Mouse (Mus musculus): ENCODE results near the gene Pdlim1.
"Not testable (repeated sequence)": the region's sequence is repeated elsewhere in the genome, so short reads cannot be mapped to it uniquely, and the experiment has no call there.

Gene Pdlim1

DNA sequence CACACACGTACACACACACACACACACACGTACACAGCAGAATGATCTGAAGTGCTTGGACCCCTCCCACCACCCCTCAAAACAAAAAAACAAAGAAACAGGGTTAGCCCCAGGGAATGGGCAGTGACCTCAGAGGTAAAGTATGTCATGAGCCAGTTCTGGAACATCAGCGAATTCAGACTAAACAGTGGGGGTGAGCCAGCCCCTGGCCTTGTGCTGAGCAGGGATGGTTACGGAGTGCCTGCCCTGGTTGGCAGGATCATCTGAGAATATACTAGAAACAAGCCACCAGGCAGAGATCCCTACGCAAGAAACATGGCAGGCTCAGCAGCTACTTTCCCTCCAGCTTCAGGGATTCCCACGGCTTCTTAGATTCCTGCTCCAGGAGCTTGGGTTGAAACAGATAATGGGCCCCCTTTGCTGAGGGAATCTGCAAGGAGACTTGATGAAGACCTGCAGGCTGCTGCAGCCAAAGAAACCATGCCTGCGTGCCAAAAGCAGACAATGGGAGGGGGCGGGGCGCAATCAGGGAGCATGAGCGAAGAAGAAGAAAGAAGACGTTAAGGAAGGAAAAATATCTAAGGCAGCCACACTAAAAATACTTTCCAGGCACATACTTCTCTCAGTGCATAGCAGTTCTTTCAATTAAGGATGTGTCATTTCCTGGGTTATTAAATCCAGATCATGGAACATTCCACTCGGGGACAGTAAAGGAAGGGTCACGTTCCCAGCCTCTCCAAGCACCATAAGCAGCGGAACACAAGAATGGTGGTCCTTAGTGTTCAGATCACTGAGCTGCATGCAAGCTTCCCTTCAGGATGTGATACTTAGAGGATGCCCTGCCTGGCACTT, 30.6 kb downstream of the Pdlim1 start:
- CTCF ChIA-PET = no interaction called here

DNA sequence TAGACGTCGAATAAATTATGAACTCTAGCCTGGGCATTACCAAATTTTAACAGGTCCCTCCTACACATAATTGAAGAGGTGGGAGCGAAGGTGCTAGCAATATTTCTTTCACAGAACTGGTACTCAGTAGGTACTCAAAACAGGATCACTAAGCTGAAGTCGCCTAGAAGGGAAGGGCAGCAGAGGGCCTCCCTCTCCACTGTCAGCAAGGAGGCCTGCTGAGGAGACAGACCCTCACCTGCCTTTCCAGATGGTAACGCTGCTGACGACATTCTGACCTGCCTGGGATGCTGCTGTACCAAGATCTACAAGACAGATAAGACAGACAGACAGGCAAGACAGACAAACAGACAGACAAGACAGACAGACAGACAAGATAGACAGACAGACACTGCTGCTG, 31.3 kb downstream of the Pdlim1 start:
- CTCF ChIA-PET = no interaction called here

GRCm38 (mm10) chr19:40238175-40238850, 33.3 kb downstream of the Pdlim1 start:
- CTCF ChIA-PET = interaction anchor here (0.5 to 0.8 kb wide), 2 partner anchors 12 to 93 kb away, joined by 3 to 4 read pairs; no protein-coding TSS in a partner anchor

DNA sequence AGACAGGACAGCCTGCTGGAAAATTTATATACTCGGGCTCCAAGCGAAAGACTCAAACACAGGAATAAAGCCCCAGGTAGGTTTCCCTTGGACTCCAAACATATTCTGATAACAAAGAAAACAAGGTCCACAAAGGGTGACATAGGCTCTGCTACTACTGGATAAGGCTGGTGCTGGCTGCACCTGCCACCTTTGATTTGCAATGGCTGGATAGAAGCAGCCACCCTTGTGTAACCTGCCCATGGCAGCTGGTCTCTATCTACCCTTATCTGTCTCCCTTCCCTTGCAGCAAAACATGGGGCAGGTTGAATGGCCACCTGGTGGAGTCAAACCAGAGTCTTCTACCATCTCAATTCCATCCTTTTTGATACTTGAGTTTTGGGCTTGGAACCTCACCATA, 39.1 kb downstream of the Pdlim1 start:
- CTCF ChIA-PET = no interaction called here

- CTCF ChIA-PET = no interaction called here
Observed at GRCm38 (mm10) chr19:40231825-40232541, 39.7 kb downstream of the Pdlim1 start.

DNA sequence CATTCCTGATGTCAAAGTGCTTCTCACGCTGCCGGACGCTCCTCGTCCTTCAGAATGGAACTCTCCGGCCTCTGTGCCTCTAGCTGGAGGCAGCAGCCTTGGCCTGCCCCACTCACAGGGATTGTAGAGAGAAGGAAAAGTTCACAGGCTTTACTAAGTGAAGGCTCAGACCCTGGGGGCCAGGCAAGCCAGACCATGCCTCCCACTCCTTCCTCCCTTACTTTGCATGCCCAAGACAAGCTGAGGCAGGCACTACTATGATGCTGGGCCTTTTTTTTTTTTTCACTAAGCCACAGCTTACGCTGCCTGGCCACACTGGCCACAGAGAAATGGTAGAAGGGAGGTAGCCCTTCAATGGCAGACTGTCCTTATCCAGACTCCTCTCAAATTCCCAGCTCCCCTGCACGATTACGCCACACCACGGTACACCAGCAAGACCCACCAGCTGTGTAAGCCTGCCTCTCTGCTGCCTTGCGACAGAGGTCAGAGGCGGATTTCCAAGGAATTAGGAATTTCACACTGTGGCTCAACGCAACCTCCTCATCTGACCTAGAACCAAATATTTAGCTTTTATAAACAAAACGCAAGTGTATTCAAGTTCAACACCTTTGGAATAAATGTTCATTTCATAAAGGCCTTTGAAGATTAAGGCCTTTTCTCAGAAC, 40.4 kb downstream of the Pdlim1 start:
- CTCF ChIA-PET = no interaction called here

- CTCF ChIA-PET = no interaction called here
Observed at GRCm38 (mm10) chr19:40226516-40227151, 45.0 kb downstream of the Pdlim1 start.

- CTCF ChIA-PET = no interaction called here
Observed at GRCm38 (mm10) chr19:40225761-40226110, 45.9 kb downstream of the Pdlim1 start.

DNA sequence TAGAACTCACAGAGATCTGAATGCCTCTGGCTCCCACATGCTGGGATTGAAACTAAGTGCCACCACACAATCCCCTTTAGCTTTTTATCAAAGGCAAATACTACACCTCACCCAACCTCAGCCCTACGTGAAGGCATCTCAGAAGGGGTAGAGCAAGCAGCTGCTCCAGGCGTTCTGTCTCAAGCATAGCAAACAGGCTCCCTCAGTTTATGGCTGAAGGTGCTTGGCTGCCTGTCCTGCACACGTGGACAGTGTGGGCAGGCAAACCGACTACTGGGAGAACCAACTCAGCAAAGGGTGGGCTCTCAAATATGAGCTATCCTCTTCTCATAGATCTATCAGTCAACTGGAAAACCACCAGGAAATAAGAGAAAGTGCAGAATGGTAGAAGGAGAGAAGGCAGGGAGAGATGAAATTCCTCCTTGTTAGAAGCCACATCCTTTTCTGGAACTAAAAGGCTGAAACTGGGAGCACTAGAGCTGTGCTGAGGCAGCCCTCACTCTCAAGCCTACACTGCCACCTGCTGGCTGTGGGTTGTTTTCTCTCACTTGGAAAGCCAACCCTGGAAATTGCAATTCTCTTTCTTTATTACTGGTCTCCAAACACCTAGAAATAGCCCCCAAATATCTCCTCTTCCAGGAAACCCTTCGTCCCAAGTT, 46.4 kb downstream of the Pdlim1 start:
- CTCF ChIA-PET = no interaction called here

DNA sequence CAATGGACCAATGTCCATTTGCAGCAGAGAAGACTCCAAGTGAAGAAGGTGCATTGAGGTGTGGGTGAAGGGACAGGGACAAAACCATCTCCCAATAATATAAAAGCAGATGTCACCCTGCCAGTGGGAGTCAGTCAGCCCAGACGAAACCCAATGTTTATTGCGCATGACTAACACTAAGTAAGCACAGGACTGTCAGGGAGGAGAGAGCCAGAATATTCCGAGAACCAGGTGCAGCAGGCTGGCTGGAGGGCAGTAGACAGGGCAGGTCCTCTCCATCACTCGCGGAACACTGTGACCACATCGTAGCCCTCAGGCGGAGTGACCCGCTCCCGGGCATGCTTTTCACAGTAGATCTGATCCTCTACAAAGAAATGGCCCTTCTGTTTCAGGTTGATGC, 49.3 kb downstream of the Pdlim1 start:
- CTCF ChIA-PET = not testable (repeated sequence)

DNA sequence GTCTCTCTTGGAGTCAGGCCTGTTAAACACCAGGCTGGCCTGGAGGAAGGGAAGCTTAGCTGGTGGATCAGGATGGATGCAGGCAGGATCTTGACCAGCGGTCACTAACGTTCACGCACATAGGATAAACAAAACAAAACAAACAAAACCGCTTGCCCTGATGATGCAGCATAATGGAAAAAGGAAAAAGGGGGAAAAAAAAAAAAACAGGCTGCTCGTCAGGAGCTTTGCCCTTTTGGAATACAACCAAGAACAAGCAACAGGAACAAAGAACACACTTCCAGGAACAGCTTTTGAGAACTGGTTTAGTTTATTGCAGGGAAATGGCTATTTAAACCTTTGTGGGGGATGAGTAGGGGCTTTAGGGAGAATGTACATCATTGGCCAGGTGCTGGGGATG, 50.8 kb downstream of the Pdlim1 start:
- CTCF ChIA-PET = no interaction called here

GRCm38 (mm10) chr19:40202947-40203346, 68.7 kb downstream of the Pdlim1 start:
- CTCF ChIA-PET = not testable (repeated sequence)

DNA sequence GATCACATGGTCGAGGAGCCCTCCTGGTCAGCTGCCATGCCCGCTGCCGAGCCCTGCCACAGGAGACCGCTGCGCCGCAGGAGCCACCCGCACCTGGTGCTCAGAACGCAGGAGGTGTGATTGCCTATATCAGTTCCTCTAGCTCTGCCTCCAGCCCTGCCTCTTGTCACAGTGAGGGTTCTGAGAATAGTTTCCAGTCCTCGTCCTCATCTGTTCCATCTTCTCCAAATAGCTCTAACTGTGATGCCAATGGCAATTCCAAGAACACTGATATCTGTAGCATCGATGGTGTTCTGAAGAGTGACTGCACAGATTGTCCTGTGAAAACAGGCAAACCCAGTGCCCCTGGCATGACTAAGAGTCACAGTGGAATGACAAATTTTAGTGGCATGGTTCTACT, 81.0 kb downstream of the Pdlim1 start:
- CTCF ChIA-PET = no interaction called here

DNA sequence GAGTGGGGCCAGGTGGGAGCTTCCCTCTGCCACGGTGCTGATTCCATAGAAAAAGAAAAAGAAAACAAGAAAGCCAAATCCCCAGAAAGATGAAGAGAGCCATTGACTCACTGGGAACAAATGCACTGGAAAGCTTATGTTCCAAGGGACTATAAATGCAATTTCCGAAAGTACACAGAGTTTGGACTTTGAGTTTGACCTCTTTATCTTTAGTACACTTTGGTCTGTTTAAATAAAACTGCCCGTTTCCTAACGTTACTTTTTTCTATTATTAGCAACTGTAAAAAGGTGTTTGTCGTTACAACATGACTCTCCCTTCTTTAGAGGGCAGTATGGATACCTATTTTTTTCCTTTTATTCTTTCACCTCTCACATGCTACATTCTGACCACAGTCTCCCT, 84.5 kb downstream of the Pdlim1 start, which contains the start of gene Cyp2c70:
Gene Cyp2c70, minus strand, starts transcription at position 174 of the 400 bp plus-strand sequence.
- CTCF ChIA-PET = no interaction called here

GRCm38 (mm10) chr19:40183600-40183999, 88.0 kb downstream of the Pdlim1 start:
- CTCF ChIA-PET = no interaction called here

DNA sequence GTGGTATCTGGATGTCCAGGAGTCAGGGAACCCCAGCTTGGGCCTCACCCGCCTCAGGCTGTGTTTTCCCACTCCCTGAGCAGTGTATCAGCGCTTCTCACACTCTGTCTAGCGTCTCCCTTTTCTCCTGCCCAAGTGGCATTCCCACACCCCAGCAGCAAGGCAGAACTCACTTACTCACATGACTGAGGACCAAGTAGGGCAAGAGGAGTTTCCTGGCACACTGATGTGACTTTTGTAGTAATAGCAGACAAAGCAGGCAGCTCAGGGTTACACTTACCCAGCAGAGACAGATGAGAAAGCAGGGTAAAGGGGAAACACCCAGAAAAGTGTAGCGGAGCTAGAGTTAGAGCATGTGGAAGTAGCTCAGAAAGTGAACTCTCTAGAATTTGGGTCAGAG, 93.3 kb downstream of the Pdlim1 start:
- CTCF ChIA-PET = no interaction called here
